Mouse (Mus musculus) embryo, embryonic 11 days (tissue): ENCODE data around the gene Rad51b.

Experiments
- DNase-seq: peaks from one replicate; pipeline ENCODE4 v3.0.0-alpha.2; 2015

Gene Rad51b

DNA sequence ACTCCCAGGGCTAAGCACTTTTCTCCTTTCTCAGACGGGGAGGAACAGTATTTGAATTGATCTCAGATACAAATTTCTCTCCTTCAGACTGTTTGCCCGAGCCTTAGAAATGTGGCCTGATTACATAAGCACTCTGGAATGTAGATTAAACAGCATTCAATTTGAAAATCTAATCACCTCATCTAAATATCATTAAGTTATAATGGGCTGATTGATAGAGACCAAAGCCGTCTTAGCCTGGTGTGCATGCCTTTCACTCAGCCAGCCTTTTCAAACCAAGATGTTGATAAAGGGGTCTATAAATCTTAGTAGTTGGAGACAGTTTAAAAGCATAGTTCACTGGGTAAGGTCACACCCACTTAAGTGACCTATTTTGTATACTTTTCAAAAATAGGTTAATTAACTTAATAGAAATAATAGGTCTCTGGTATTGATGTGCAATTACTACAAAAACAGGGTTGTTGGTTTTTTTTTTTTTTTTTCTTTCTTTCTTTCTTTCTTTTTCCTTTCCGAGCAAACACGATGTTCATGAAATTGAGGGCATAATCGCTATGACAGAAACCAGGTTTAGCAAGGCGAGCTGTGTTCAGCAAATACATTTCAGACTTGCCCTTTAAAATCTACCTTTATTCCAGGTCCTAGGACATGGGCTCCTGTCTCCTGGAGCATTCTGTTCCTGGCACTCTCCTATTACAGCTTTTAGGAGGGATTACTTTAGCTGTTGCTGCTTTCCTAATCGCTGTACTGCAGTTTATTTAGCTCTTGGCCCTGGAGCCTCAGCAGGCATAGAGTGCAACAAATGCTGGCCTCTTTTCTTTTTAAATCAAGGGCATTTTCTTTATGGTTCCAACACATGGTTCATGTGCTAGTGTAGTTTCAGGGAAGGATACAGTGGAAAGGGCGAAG lies 238.7 kb downstream of the Rad51b start:
- DNase-seq = no peak

DNA sequence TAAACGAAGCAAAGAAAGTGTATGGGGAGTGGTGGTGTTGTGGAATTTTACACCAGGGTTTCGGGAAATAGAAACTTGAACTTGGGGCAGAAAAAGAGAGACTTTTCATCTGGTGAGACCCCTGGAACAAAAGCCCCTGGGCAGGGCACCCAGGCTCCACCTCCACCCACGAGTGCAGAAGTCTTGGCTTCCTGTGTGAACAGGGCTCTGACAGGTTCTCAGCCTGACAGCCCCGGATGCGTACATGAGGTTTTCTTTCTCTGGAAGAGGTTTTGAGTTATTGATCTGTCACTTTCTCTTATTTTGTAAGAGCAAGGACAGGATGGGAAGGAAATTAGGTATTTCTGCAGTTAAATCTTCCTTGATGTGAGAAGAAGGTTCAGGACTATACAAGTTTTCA lies 243.1 kb downstream of the Rad51b start:
- DNase-seq = no peak

- no peak for DNase-seq
Observed at GRCm38 (mm10) chr12:79541581-79541980, 244.5 kb downstream of the Rad51b start.

GRCm38 (mm10) chr12:79545063-79545462 lies 248.0 kb downstream of the Rad51b start:
- no peak for DNase-seq

DNA sequence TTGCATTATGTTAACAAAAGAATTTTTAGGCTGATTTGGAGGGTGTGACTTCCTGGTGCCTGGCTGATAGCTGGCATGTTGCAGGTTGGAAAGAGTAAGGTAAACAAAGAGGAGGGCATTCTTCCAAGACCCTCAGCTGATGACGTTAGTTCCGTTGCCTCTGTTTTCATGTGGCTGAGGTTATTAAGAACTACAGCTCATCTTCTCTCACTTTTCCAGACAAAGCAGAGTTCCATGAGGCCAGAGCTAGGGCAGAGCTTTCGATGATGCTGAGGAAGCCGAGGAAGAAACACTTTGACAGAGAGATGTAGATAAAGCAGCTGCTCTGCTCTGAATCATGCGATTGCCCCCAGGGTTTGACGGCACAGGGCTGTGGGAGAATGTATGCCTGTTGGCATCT lies 250.5 kb downstream of the Rad51b start:
- no peak for DNase-seq

- DNase-seq = no peak
Observed at GRCm38 (mm10) chr12:79548607-79549330, 251.7 kb downstream of the Rad51b start.

- no peak for DNase-seq
Observed at GRCm38 (mm10) chr12:79550049-79550682, 253.1 kb downstream of the Rad51b start.

GRCm38 (mm10) chr12:79551274-79551673 lies 254.2 kb downstream of the Rad51b start:
- no peak for DNase-seq

DNA sequence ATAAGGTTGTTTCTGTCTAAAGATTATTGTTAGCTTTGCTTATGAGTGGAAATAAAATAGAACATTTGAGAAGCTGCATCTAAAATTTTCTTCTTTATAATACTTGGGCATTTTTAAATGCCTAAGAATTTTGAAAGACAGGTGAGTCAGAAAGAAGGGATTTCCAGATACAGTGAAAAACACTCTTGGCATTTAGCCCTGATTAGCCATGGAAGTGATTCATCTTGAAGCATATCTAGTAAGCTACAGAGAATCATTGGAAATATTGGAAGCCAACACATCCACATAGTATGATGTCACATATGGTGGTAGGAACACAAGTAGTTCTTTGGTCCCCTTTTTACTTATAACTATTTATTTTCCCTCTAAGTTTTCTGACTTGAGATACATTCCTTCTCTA lies 256.0 kb downstream of the Rad51b start:
- DNase-seq = no peak

DNA sequence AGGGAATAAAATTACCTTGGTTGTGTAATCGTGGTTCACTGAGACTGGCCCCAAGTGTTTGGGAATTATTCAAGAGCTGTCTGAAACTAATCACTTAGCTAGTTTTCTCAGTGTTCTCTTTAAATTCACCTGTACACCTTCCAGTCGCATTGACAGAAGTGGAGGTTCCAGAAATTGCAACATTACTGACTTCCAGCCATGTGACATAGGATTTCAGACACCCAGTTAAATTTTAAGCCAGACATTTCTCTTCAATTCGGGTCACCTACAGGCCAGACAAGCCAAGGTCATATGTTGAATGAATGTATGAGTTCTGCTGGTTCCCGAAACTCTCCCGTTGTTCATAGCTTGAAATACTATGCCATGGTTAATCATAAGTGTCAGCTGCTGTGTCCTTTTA lies 260.8 kb downstream of the Rad51b start:
- no peak for DNase-seq

GRCm38 (mm10) chr12:79558711-79559110 lies 261.6 kb downstream of the Rad51b start:
- DNase-seq = no peak

DNA sequence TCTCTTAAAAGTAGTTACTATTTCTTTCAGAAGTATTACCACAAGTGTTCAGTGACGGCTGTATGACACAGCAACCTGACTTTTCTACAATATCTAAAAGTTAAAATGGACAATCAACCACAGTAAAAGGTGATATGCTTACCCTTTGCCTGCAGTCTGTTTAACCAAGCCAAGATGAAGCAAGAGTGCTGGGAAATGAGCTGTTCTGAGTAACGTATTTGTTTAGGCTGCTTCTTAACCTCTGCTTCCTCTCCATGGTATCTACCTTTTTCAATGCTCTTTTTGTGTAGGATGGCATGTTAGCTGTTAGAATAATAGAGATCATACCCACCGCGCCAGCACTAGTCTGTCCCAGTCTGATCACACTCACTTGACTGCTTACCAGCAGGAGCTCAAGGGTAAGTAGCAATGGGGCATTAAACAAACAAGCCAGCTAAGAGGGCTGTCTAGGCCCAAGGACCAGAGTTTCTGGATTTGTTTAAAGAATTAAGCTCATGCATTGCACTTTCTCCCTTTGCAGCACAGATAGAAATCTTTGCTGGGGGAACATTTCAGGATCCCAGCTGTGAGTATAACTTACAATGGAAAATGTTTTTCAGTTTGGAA lies 262.4 kb downstream of the Rad51b start:
- no peak for DNase-seq

DNA sequence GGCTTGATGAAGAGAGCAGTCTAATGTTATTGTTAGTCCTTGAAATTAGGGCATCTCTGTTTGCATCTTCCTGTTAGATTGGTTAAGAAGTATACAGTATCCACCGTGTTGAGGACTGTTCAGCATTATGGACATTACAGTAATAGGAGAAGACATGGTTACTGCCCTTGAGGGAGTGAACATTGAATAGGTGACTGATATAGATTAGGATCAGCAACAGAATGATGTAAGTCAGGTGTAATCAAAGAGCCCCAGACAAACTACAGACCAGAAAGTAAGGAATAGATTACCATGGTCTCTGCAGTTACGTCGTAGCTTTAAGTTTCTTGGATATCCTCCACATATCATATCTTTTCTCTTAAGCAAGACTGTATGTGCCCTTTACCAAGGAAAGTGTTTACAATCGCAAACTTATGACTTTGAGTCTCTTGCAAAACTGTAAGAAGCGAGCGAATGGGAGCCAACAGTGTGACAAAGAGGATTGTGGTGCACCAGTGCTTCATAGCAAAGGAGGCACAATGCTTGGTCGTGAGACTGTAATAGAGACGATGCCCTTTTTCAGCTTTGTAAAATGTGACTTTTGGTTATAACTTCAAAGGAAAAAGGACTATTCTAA lies 263.1 kb downstream of the Rad51b start:
- no peak for DNase-seq

DNA sequence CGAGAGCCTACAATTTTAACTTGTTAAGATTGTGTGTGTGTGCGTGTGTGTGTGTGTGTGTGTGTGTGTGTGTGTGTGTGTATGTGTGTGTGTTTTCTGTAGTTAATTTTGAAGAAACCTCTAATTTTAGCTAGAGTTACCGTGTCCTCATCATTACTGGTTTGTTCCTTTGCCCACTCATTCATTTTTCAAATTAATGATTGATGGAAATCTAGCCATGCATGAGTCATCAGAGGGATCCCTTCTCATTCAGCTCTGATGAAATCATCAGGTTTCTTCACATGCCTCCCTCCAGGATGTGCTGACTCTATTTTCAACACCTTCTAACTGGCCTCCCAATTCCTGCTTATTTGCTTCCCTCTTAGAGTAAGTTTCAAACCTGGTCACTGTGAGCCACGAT lies 263.8 kb downstream of the Rad51b start:
- no peak for DNase-seq

DNA sequence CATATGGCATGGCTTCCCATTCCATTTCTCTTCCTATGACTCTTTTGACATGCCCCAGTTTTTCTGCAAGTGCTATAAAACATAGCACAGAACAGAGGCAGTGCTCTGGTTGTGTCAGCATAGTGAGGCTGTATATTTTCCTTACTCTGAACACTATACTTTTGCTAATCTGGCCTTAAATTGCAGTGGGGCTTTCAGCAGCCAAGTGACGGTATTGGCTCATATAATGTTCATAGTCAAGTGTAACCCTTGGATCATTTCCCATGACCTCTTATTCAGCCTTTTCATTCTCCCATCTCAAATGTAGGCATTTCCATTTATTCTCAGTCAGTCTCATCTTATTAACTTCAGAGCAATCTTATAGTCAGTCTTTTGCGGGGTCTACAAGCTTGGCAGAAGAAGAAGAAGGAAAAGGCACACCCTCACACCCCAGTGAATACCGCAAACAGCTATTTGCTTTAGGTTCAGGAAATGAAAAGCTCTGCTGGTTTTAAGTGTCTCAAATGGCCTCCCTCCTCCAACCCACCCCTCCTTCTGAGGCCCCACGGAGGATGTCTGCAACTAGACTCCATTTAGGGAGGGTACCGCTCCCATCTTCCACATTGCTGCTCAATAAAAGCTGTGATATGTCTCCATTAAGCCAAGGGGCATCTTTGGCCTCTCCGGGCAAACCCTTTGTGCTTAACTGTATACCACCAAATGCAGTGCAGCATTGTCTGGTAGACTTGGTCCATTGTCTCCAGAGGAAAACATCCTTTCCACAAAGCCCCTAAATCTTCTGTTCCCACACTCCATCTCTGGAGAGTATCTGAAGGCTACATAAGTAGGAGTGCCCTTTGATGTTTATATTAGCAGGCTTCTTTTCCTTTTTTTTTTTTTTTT lies 277.3 kb downstream of the Rad51b start:
- no peak for DNase-seq

- DNase-seq = no peak
Observed at GRCm38 (mm10) chr12:79575041-79575541, 278.0 kb downstream of the Rad51b start.

- no peak for DNase-seq
Observed at GRCm38 (mm10) chr12:79577525-79577924, 280.4 kb downstream of the Rad51b start.

GRCm38 (mm10) chr12:79579018-79579585 lies 282.0 kb downstream of the Rad51b start:
- no peak for DNase-seq

DNA sequence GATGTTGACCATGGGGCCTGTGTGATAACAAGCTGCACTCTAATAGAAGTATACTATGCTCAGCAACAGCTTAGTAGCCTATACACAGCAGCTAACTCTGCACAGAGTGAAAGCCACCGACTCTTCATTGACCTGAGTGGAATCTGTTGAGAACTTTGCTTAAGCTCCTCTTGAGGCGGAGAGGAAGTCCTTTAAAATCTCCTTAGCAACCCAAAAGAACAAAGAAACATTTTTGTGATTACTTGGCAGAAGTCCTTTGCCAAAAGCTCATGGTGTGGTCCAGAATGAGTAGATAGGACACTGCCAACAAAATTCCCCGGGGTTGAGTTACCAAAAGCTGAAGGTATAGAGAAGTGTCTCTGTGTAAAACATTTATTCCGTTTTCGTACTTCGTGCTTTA lies 282.8 kb downstream of the Rad51b start:
- DNase-seq = no peak

DNA sequence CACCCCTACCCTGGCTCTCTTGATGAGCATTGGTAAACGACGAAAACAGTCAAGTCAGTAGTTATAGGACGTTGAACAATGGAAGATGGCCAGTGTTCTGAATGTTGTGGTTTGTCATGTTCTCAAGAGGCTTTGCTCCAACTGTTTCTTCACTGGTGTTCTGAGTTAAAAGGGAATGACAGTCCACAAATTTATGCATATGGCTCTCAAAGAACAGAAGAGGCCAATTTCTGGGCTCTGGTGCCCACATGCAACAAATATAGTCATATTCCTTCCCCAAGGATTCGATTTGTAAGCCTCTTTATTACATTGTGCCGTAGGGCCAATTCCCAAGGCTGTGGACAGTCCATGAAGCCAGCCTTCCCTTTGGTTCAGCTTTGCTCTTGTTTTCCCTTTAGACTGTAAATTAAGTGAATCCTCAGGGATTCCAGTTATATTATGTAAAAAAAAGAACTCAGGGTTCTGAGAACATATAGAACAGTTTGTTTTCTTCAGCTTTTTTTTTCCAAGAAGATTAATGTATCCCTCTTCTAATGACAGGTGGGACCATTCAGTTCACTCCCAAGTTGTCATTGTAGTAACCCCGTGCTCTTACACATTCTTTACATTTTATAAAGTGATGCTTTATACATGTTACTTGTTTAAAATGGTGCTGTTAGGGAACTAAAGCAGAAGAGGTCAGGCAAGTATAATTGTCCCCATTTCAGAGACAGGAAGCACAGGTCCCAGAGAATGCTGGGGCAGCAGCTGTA lies 287.6 kb downstream of the Rad51b start:
- DNase-seq = no peak
